Mouse (Mus musculus) spleen, adult 2 months (tissue): ENCODE data around the gene Gzmm. TPM values are rescaled to one million over a fixed set of nuclear protein-coding genes. Genes with fewer than 3 reads are reported as not detected.
A peak's percentile ranks its signal among the peaks of the same experiment; 100 is the strongest.

Source experiments
- DNase-seq, 2 experiments: peaks; one replicate each; pipeline versions ENCODE4 v3.0.0 to v3.0.0-alpha.2; 2012 to 2021; ENCODE audit warnings: low spot score in 2 of 2, low read depth in 1 of 2
- H3K27ac ChIP-seq: fragments of 200-500 bp; 2 replicates; pipeline ENCODE4 v1.5.1; 2012; ENCODE audit warnings: low read length, inconsistent platforms; ENCODE audit not compliant: insufficient read depth
- H3K27me3 ChIP-seq: fragments of 200-500 bp; 2 replicates; pipeline ENCODE4 v1.6.1; 2012; ENCODE audit warnings: mild to moderate bottlenecking, moderate library complexity, low read length, inconsistent platforms; ENCODE audit not compliant: control insufficient read depth, insufficient read depth
- H3K36me3 ChIP-seq: fragments of 200-500 bp; 2 replicates; pipeline ENCODE4 v1.6.1; 2012; ENCODE audit warnings: mild to moderate bottlenecking, low read length, inconsistent platforms; ENCODE audit not compliant: control insufficient read depth, insufficient read depth
- H3K4me1 ChIP-seq: fragments of 200-500 bp; 2 replicates; pipeline ENCODE4 v1.6.1; 2011; ENCODE audit warnings: inconsistent platforms; ENCODE audit not compliant: control insufficient read depth, insufficient read depth, insufficient read length
- H3K4me3 ChIP-seq: fragments of 200-500 bp; 2 replicates; pipeline ENCODE4 v1.5.1; 2011; ENCODE audit warnings: mild to moderate bottlenecking, inconsistent platforms; ENCODE audit not compliant: insufficient read depth, insufficient read length; ENCODE audit errors: extremely low read depth
- CTCF ChIP-seq: fragments of 200-500 bp; IDR thresholded peaks from 2 replicates; pipeline ENCODE4 v1.5.1; 2011; ENCODE audit warnings: mild to moderate bottlenecking, inconsistent platforms; ENCODE audit not compliant: insufficient read depth, insufficient read length, insufficient replicate concordance; ENCODE audit errors: extremely low read depth
- POLR2A ChIP-seq: fragments of 200-500 bp; IDR thresholded peaks from 2 replicates; pipeline ENCODE4 v1.6.1; 2011; ENCODE audit warnings: low read depth, low read length, inconsistent platforms
- WGBS: fragments of 180-500 bp; shearing (Covaris S2); methylation state at CpG from one replicate; pipeline ENCODE4 v1.1.7; 2018; 5-methylcytosine and 5-hydroxymethylcytosine counted together
- polyA plus RNA-seq: library from polyadenylated mRNA; depleted of rRNA; stranded (reverse); fragments of >200 nt; gene quantifications from 2 replicates; pipeline ENCODE4 v1.2.3, GENCODE M21; 2012

The Gzmm gene
- polyA plus RNA-seq, 1 experiment: 1.8 TPM

- DNase-seq: no peak
- H3K27ac ChIP-seq: no peak overlapping the region
- no peak overlapping the region for H3K4me3 ChIP-seq
- 95% methylated on average over 15 of the region's 15 CpGs for WGBS
- H3K36me3 ChIP-seq: peaks cover 39% of the 10 kb centered on the region
- H3K4me1 ChIP-seq: no peaks in the 10 kb centered on the region
- no peak for TF ChIP-seq CTCF
- TF ChIP-seq POLR2A: no peak
- H3K27me3 ChIP-seq: no peaks in the 10 kb centered on the region
These were observed 45.0 kb downstream of the Gzmm start for GRCm38 (mm10) chr10:79733847-79734246.

GRCm38 (mm10) chr10:79735361-79735760, 46.5 kb downstream of the Gzmm start:
- H3K27me3 ChIP-seq: no peaks in the 10 kb centered on the region
- no peak overlapping the region for H3K4me3 ChIP-seq
- H3K36me3 ChIP-seq: peaks cover 54% of the 10 kb centered on the region
- H3K27ac ChIP-seq: no peak overlapping the region
- no peak for DNase-seq
- 89% methylated on average over 51 of the region's 52 CpGs for WGBS
- TF ChIP-seq CTCF (no peak), POLR2A (no peak)
- H3K4me1 ChIP-seq: no peaks in the 10 kb centered on the region

- TF ChIP-seq CTCF (no peak), POLR2A (no peak)
- peaks cover 65% of the 10 kb centered on the region for H3K36me3 ChIP-seq
These were observed 47.9 kb downstream of the Gzmm start for GRCm38 (mm10) chr10:79736706-79737105.

GRCm38 (mm10) chr10:79738259-79738658, 49.4 kb downstream of the Gzmm start:
- no peak overlapping the region for H3K27ac ChIP-seq
- TF ChIP-seq CTCF: peak; percentile 40; the same call in 1 of the 2 replicates
- no peak for TF ChIP-seq POLR2A
- 95% methylated on average over 10 of the region's 10 CpGs for WGBS
- H3K27me3 ChIP-seq: no peaks in the 10 kb centered on the region
- H3K36me3 ChIP-seq: peaks cover 70% of the 10 kb centered on the region
- H3K4me1 ChIP-seq: no peaks in the 10 kb centered on the region
- no peak overlapping the region for H3K4me3 ChIP-seq
- DNase-seq: no peak

More at GRCm38 (mm10) chr10:79736706-79737105, 47.9 kb downstream of the Gzmm start:
- H3K27me3 ChIP-seq: no peaks in the 10 kb centered on the region
- WGBS: 92% methylated on average over 14 of the region's 14 CpGs
- H3K4me1 ChIP-seq: no peaks in the 10 kb centered on the region
- DNase-seq: no peak
- no peak overlapping the region for H3K4me3 ChIP-seq
- H3K27ac ChIP-seq: no peak overlapping the region

GRCm38 (mm10) chr10:79739234-79739633, 50.4 kb downstream of the Gzmm start:
- Histone ChIP-seq H3K4me1 (no peaks in the 10 kb centered on the region), H3K27ac (no peak overlapping the region), H3K4me3 (no peak overlapping the region), H3K27me3 (no peaks in the 10 kb centered on the region), H3K36me3 (peaks cover 69% of the 10 kb centered on the region)
- WGBS: 95% methylated on average over 28 of the region's 28 CpGs
- TF ChIP-seq POLR2A: no peak
- no peak for TF ChIP-seq CTCF
- no peak for DNase-seq

- Histone ChIP-seq H3K4me1 (no peaks in the 10 kb centered on the region), H3K27ac (no peak overlapping the region), H3K4me3 (no peak overlapping the region), H3K36me3 (peaks cover 59% of the 10 kb centered on the region), H3K27me3 (no peaks in the 10 kb centered on the region)
- DNase-seq: no peak
- TF ChIP-seq POLR2A (no peak), CTCF (no peak)
- 92% methylated on average over 11 of the region's 11 CpGs for WGBS
These were observed 52.0 kb downstream of the Gzmm start for GRCm38 (mm10) chr10:79740863-79741262.

GRCm38 (mm10) chr10:79743161-79743560, 54.3 kb downstream of the Gzmm start:
- no peak overlapping the region for H3K4me3 ChIP-seq
- no peak for TF ChIP-seq POLR2A
- TF ChIP-seq CTCF: no peak
- WGBS: 86% methylated on average over 11 of the region's 11 CpGs
- no peak for DNase-seq
- H3K36me3 ChIP-seq: peaks cover 37% of the 10 kb centered on the region
- no peak overlapping the region for H3K27ac ChIP-seq
- H3K27me3 ChIP-seq: no peaks in the 10 kb centered on the region
- peaks cover 3% of the 10 kb centered on the region for H3K4me1 ChIP-seq
